Mouse (Mus musculus) heart, embryonic 13.5 days (tissue): ENCODE results near the gene Luzp2. TPM values are rescaled to one million over a fixed set of nuclear protein-coding genes. Genes with fewer than 3 reads are reported as not detected.

Experiments used
- ATAC-seq: fragments of 200-750 bp; cut with Nextera tagmentation; 2 replicates; pipeline ENCODE4 v1.8.0; 2017; ENCODE audit warnings: moderate TSS enrichment; ENCODE audit not compliant: insufficient number of reproducible peaks, low FRiP score, low TSS enrichment; ENCODE audit errors: extremely low read depth
- H3K27ac ChIP-seq: fragments of 300-500 bp; sonication (generic); replicated peaks from 2 replicates; pipeline ENCODE4 v1.5.1; 2015; ENCODE audit warnings: moderate library complexity, mild to moderate bottlenecking, inconsistent platforms
- H3K27me3 ChIP-seq: fragments of 300-500 bp; sonication (generic); replicated peaks from 2 replicates; pipeline ENCODE4 v1.6.1; 2015; ENCODE audit warnings: mild to moderate bottlenecking, inconsistent platforms
- H3K36me3 ChIP-seq: fragments of 300-500 bp; sonication (generic); 2 replicates; pipeline ENCODE4 v1.6.1; 2015; ENCODE audit warnings: mild to moderate bottlenecking, inconsistent platforms
- H3K4me1 ChIP-seq: fragments of 300-500 bp; sonication (generic); 2 replicates; pipeline ENCODE4 v1.6.1; 2015; ENCODE audit warnings: inconsistent platforms
- H3K4me2 ChIP-seq: fragments of 300-500 bp; sonication (generic); 2 replicates; pipeline ENCODE4 v1.6.1; 2015; ENCODE audit warnings: inconsistent platforms, mild to moderate bottlenecking, moderate library complexity
- H3K4me3 ChIP-seq: fragments of 300-500 bp; sonication (generic); 2 replicates; pipeline ENCODE4 v1.5.1; 2015; ENCODE audit warnings: moderate library complexity, mild to moderate bottlenecking, inconsistent platforms
- H3K9ac ChIP-seq: fragments of 300-500 bp; sonication (generic); 2 replicates; pipeline ENCODE4 v1.6.1; 2015; ENCODE audit warnings: inconsistent platforms, mild to moderate bottlenecking, moderate library complexity
- H3K9me3 ChIP-seq: fragments of 300-500 bp; sonication (generic); 2 replicates; pipeline ENCODE4 v1.6.1; 2016; ENCODE audit warnings: inconsistent platforms
- WGBS: fragments of 180-500 bp; shearing (Covaris S2); methylation state at CpG from one replicate; pipeline ENCODE4 v1.1.7; 2015; ENCODE audit warnings: mixed read lengths; 5-methylcytosine and 5-hydroxymethylcytosine counted together
- polyA plus RNA-seq: library from polyadenylated mRNA; unstranded; fragments of >200 nt; fragmentation: Nextera tagmentation; extraction: Ambion mirVana; gene quantifications from 2 replicates; pipeline ENCODE4 v1.2.1, GENCODE M21; 2015

The Luzp2 gene
- 0.47 and 0.52 TPM in 2 replicates for polyA plus RNA-seq

DNA sequence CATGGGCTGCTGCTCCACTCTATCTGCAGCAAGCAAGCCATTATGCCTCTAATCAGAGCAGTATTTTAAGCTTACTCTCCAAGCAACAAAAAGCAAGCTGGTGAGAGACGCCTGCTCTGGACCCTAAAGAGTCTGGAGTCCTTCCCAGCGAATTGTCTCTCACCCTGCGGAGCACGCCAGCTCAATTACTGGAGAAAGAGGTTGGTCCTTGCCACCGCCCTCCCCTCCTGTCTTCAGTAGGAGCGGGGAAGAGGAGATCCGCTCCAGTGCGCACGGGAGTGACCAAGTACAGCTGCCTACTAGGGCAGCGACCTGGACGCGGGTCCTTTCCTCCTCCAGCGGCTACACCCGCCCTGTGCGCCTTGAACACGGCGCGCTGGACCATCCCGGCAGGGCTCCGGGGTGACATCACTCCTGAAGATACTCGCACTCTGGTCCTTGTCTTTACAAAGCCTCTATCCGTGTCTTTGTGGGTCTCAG is at the start of gene Luzp2:
Luzp2 (plus strand) TSS at position 127 of the 480 bp plus-strand sequence.
- H3K36me3 ChIP-seq, result no peaks in the 10 kb centered on the region
- WGBS, result under 1% methylated on average over 22 of the region's 22 CpGs
- no peak for ATAC-seq

GRCm38 (mm10) chr7:54787456-54787855 is 47.8 kb upstream of the Luzp2 start:
- no peak overlapping the region for H3K27ac ChIP-seq
- H3K27me3 ChIP-seq, result no peaks in the 10 kb centered on the region
- no peak overlapping the region for H3K4me3 ChIP-seq
- no peaks in the 10 kb centered on the region for H3K36me3 ChIP-seq
- no peaks in the 10 kb centered on the region for H3K9me3 ChIP-seq
- no peak overlapping the region for H3K9ac ChIP-seq
- no peaks in the 10 kb centered on the region for H3K4me1 ChIP-seq
- H3K4me2 ChIP-seq, result no peak overlapping the region
- ATAC-seq, result no peak

More for the DNA sequence above, at the start of gene Luzp2:
- H3K9ac ChIP-seq, result peak within 1 kb of the TSS; percentile 69
- peak within 1 kb of the TSS; percentile 85 for H3K4me2 ChIP-seq
- H3K27ac ChIP-seq, result no peak within 1 kb of the TSS
- no peaks in the 10 kb centered on the region for H3K9me3 ChIP-seq
- peaks cover 26% of the 10 kb centered on the region for H3K27me3 ChIP-seq
- no peaks in the 10 kb centered on the region for H3K4me1 ChIP-seq
- peak within 1 kb of the TSS; percentile 57 for H3K4me3 ChIP-seq

- Histone ChIP-seq H3K9me3 (no peaks in the 10 kb centered on the region), H3K4me2 (no peak overlapping the region), H3K4me3 (no peak overlapping the region), H3K27ac (no peak overlapping the region), H3K36me3 (no peaks in the 10 kb centered on the region), H3K4me1 (no peaks in the 10 kb centered on the region), H3K9ac (no peak overlapping the region), H3K27me3 (no peaks in the 10 kb centered on the region)
- ATAC-seq, result no peak
Measured at GRCm38 (mm10) chr7:54818606-54819005, 16.7 kb upstream of the Luzp2 start.

DNA sequence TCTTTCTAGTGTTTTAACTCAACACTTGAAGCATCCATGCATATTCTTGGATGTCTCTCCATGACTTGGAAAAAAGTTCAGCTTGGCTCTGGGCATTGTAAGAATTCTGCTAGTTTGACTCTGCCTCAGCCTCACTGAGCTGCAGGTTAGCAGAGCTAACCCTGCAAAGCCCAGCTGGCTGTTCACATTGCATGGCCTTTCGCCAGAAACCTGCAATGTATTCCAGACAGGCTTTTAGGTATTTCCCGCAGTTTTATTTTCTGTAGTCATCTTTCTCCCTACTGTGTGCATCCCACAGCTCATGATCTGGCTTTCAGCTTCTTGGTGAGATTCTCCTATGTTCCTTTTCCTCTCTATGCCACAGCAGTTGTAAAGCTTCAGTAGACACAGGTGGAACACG is 6.5 kb upstream of the Luzp2 start:
- 76% methylated on average over 3 of the region's 3 CpGs for WGBS
- no peak overlapping the region for H3K4me3 ChIP-seq
- H3K4me1 ChIP-seq, result 0 out of 2 replicates have a peak, but pooled peaks cover 2% of the 10 kb centered on the region
- no peaks in the 10 kb centered on the region for H3K27me3 ChIP-seq
- no peak overlapping the region for H3K4me2 ChIP-seq
- H3K9me3 ChIP-seq, result no peaks in the 10 kb centered on the region
- no peak overlapping the region for H3K27ac ChIP-seq
- H3K9ac ChIP-seq, result no peak overlapping the region
- no peak for ATAC-seq
- no peaks in the 10 kb centered on the region for H3K36me3 ChIP-seq

DNA sequence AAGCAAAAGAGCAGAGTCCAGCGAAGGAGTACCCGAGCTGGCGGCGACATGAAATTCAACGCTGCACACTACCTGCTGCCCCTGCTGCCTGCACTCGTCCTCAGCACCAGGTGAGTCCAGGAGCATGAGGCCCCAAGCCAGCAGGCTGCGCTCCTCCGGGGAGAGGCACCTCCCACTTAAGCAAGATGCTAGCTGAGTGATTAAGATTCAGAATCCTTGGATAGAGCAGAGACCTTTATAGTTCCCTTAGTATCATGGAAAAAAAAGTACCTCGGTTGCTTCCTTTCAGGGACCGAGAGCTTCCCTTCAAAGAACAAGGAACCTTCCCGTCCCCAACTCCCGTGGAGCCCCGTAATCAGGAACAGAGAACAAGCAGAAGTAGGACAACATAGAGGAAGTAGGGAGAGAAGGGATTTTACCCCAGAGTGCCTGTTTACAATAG is 634 bp downstream of the Luzp2 start:
- H3K4me2 ChIP-seq, result peak overlapping the region; percentile 85
- H3K4me1 ChIP-seq, result no peaks in the 10 kb centered on the region
- no peaks in the 10 kb centered on the region for H3K9me3 ChIP-seq
- H3K4me3 ChIP-seq, result peak overlapping the region; percentile 57
- peaks cover 26% of the 10 kb centered on the region for H3K27me3 ChIP-seq
- H3K36me3 ChIP-seq, result no peaks in the 10 kb centered on the region
- H3K27ac ChIP-seq, result no peak overlapping the region
- WGBS, result 6% methylated on average over 13 of the region's 13 CpGs
- ATAC-seq, result no peak
- peak overlapping the region; percentile 69 for H3K9ac ChIP-seq

GRCm38 (mm10) chr7:54836437-54836836 is 1.1 kb downstream of the Luzp2 start:
- Histone ChIP-seq H3K36me3 (no peaks in the 10 kb centered on the region), H3K9ac (no peak overlapping the region), H3K4me2 (peak overlapping the region; percentile 85), H3K4me1 (no peaks in the 10 kb centered on the region), H3K9me3 (no peaks in the 10 kb centered on the region), H3K27me3 (peaks cover 26% of the 10 kb centered on the region), H3K4me3 (peak overlapping the region; percentile 57), H3K27ac (no peak overlapping the region)
- no peak for ATAC-seq
- WGBS, result 60% methylated on average over 5 of the region's 5 CpGs

DNA sequence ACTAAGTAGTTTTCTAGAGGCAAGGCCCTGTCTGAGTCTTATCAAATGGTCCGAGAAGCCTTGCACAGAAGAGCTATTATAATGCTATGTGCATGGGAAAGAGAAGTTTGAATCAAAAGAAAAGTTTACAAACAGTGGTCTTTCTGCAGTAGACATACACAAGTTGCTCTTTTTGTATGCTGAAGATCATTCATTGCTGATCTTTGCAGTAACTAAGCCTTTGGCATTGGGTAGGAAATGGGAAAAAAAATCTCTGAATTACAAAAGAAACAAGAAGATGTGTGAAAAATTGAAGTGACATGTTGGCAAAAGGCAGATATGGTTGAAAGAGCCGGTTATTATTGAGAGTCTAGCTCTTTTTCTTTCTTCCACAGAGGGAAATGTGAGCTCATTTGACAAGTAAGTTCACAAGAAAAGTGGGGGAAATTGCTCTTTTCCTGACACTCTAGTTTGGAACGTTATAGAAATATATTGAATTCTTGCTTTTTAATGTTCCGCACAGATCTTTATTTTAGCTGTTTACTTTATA is 7.6 kb downstream of the Luzp2 start:
- Histone ChIP-seq H3K27ac (no peak overlapping the region), H3K4me2 (no peak overlapping the region), H3K4me1 (no peaks in the 10 kb centered on the region), H3K4me3 (no peak overlapping the region), H3K27me3 (no peaks in the 10 kb centered on the region), H3K9me3 (no peaks in the 10 kb centered on the region), H3K9ac (no peak overlapping the region), H3K36me3 (no peaks in the 10 kb centered on the region)
- no peak for ATAC-seq
- WGBS, result 66% methylated on average over 4 of the region's 4 CpGs

GRCm38 (mm10) chr7:54845875-54846691 is 10.8 kb downstream of the Luzp2 start:
- Histone ChIP-seq H3K4me2 (no peak overlapping the region), H3K9ac (no peak overlapping the region), H3K9me3 (no peaks in the 10 kb centered on the region), H3K27ac (no peak overlapping the region), H3K36me3 (no peaks in the 10 kb centered on the region), H3K4me3 (no peak overlapping the region), H3K4me1 (no peaks in the 10 kb centered on the region), H3K27me3 (no peaks in the 10 kb centered on the region)
- ATAC-seq, result no peak
- 85% methylated on average over 8 of the region's 8 CpGs for WGBS

- Histone ChIP-seq H3K4me1 (no peaks in the 10 kb centered on the region), H3K9me3 (no peaks in the 10 kb centered on the region), H3K4me2 (no peak overlapping the region), H3K4me3 (no peak overlapping the region), H3K9ac (no peak overlapping the region), H3K27me3 (no peaks in the 10 kb centered on the region), H3K36me3 (no peaks in the 10 kb centered on the region), H3K27ac (no peak overlapping the region)
- ATAC-seq, result no peak
- 79% methylated on average over 2 of the region's 2 CpGs for WGBS
Measured at GRCm38 (mm10) chr7:54846692-54847020, 11.4 kb downstream of the Luzp2 start.

- no peak overlapping the region for H3K4me2 ChIP-seq
- ATAC-seq, result no peak
Measured at GRCm38 (mm10) chr7:54852860-54853259, 17.6 kb downstream of the Luzp2 start.

DNA sequence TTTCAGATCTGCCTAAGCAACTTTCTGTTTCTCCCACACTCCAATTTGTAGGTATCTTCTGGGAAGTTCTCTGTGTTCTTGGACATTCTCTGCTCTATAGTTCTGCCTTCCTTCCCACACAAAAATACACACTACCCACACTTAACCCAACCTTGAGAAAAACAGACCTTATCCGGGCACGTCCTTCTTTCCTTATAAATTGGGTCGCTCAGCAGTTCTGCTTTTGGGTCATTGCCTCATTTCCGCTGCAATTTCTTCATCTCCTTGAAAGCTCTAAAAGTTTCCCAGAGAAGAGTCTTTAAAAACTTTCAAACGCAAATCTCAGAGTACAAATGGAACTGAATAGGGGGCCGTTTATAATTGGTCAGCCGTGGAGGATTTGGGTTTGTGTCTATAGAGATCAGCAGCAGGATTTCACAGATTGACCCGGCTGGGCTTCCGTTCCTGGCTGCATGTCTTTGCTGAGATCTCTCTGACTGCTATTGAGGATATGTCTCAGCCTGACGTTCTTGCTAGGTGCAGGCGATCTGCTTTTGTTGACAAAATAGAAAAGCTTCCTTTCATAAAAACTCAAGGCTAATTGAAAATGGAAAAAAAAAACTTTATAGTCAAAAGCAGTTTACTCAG is 26.0 kb downstream of the Luzp2 start:
- Histone ChIP-seq H3K36me3 (no peaks in the 10 kb centered on the region), H3K4me3 (no peak overlapping the region), H3K4me2 (no peak overlapping the region), H3K27me3 (no peaks in the 10 kb centered on the region), H3K9me3 (no peaks in the 10 kb centered on the region), H3K9ac (no peak overlapping the region), H3K4me1 (no peaks in the 10 kb centered on the region), H3K27ac (no peak overlapping the region)
- WGBS, result 79% methylated on average over 11 of the region's 11 CpGs
- no peak for ATAC-seq

More at GRCm38 (mm10) chr7:54852860-54853259, 17.6 kb downstream of the Luzp2 start:
- WGBS, result 58% methylated on average over 1 of the region's 1 CpGs
- Histone ChIP-seq H3K9ac (no peak overlapping the region), H3K27ac (no peak overlapping the region), H3K9me3 (no peaks in the 10 kb centered on the region), H3K36me3 (no peaks in the 10 kb centered on the region), H3K27me3 (no peaks in the 10 kb centered on the region), H3K4me3 (no peak overlapping the region), H3K4me1 (no peaks in the 10 kb centered on the region)
